Mouse (Mus musculus): ENCODE results near the gene Epb41l4b. TPM values are rescaled to one million over a fixed set of nuclear protein-coding genes. Genes with fewer than 3 reads are reported as not detected.
A peak's percentile ranks its signal among the peaks of the same experiment; 100 is the strongest.

Gene Epb41l4b
- total and polyA plus RNA-seq, 3 experiments, result 0.11 TPM; not detected in 2

GRCm38 (mm10) chr4:57065273-57065672 lies 78.0 kb downstream of the Epb41l4b start:
- Histone ChIP-seq H3K9me3 (replicated peaks) (peaks cover 65% of the 10 kb centered on the region), H3K36me3 (replicated peaks) (no peaks in the 10 kb centered on the region), H3K4me3 (ENCODE audit: low read depth, low read length) (no peak overlapping the region), H3K27me3 (ENCODE audit: insufficient read depth, low read length) (no peaks in the 10 kb centered on the region), H3K4me1 (ENCODE audit: insufficient read depth, low read depth, low read length) (no peaks in the 10 kb centered on the region)
- ATAC-seq (ENCODE audit: extremely low read depth, insufficient number of reproducible peaks, low FRiP score, poor library complexity, severe bottlenecking), result no peak
- no peak for DNase-seq (ENCODE audit: low spot score)
- TF ChIP-seq CTCF (IDR thresholded peaks at IDR 0.05; ENCODE audit: low read depth, low read length) (0 out of 2 replicates have a peak, but pooled peaks have one; percentile 20), POLR2AphosphoS5 (IDR thresholded peaks at IDR 0.05; ENCODE audit: insufficient replicate concordance, low read depth, low read length) (no peak)

- DNase-seq (ENCODE audit: low spot score), result no peak
- no peaks in the 10 kb centered on the region for H3K36me3 ChIP-seq (replicated peaks)
- H3K4me1 ChIP-seq (ENCODE audit: insufficient read depth, low read depth, low read length), result no peaks in the 10 kb centered on the region
- TF ChIP-seq TAL1 (conservative IDR thresholded peaks at IDR 0.05; ENCODE audit: low read depth, low read length) (no peak), POLR2AphosphoS5 (IDR thresholded peaks at IDR 0.05; ENCODE audit: insufficient replicate concordance, low read depth, low read length) (no peak), GATA2 (IDR thresholded peaks at IDR 0.05; ENCODE audit: borderline replicate concordance, low read depth, low read length) (no peak), CTCF (IDR thresholded peaks at IDR 0.05; ENCODE audit: low read depth, low read length) (no peak), GATA1 (IDR thresholded peaks at IDR 0.05; ENCODE audit: borderline replicate concordance, low read length) (no peak)
- no peak overlapping the region for H3K4me3 ChIP-seq (ENCODE audit: low read depth, low read length)
- H3K27me3 ChIP-seq (ENCODE audit: insufficient read depth, low read length), result no peaks in the 10 kb centered on the region
- no peak for ATAC-seq (ENCODE audit: extremely low read depth, insufficient number of reproducible peaks, low FRiP score, poor library complexity, severe bottlenecking)
- H3K9me3 ChIP-seq (replicated peaks), result peaks cover 69% of the 10 kb centered on the region
These were observed 78.4 kb downstream of the Epb41l4b start for GRCm38 (mm10) chr4:57064830-57065229.

- H3K27me3 ChIP-seq (ENCODE audit: insufficient read depth, low read length), result no peaks in the 10 kb centered on the region
- DNase-seq (ENCODE audit: low spot score), result no peak
- ATAC-seq (ENCODE audit: extremely low read depth, insufficient number of reproducible peaks, low FRiP score, poor library complexity, severe bottlenecking), result no peak
- no peak overlapping the region for H3K4me3 ChIP-seq (ENCODE audit: low read depth, low read length)
- H3K36me3 ChIP-seq (replicated peaks), result no peaks in the 10 kb centered on the region
- H3K9me3 ChIP-seq (replicated peaks), result peaks cover 65% of the 10 kb centered on the region
- no peaks in the 10 kb centered on the region for H3K4me1 ChIP-seq (ENCODE audit: insufficient read depth, low read depth, low read length)
- TF ChIP-seq GATA2 (IDR thresholded peaks at IDR 0.05; ENCODE audit: borderline replicate concordance, low read depth, low read length) (no peak), CTCF (IDR thresholded peaks at IDR 0.05; ENCODE audit: low read depth, low read length) (no peak), GATA1 (IDR thresholded peaks at IDR 0.05; ENCODE audit: borderline replicate concordance, low read length) (no peak), POLR2AphosphoS5 (IDR thresholded peaks at IDR 0.05; ENCODE audit: insufficient replicate concordance, low read depth, low read length) (no peak), TAL1 (conservative IDR thresholded peaks at IDR 0.05; ENCODE audit: low read depth, low read length) (no peak)
These were observed 82.9 kb downstream of the Epb41l4b start for GRCm38 (mm10) chr4:57060319-57060831.

- Histone ChIP-seq H3K27me3 (ENCODE audit: insufficient read depth, low read length) (no peaks in the 10 kb centered on the region), H3K9me3 (replicated peaks) (peaks cover 54% of the 10 kb centered on the region), H3K36me3 (replicated peaks) (no peaks in the 10 kb centered on the region), H3K4me1 (ENCODE audit: insufficient read depth, low read depth, low read length) (no peaks in the 10 kb centered on the region), H3K4me3 (ENCODE audit: low read depth, low read length) (no peak overlapping the region)
- TF ChIP-seq GATA2 (IDR thresholded peaks at IDR 0.05; ENCODE audit: borderline replicate concordance, low read depth, low read length) (no peak), TAL1 (conservative IDR thresholded peaks at IDR 0.05; ENCODE audit: low read depth, low read length) (no peak), CTCF (IDR thresholded peaks at IDR 0.05; ENCODE audit: low read depth, low read length) (no peak), POLR2AphosphoS5 (IDR thresholded peaks at IDR 0.05; ENCODE audit: insufficient replicate concordance, low read depth, low read length) (no peak), GATA1 (IDR thresholded peaks at IDR 0.05; ENCODE audit: borderline replicate concordance, low read length) (no peak)
- no peak for ATAC-seq (ENCODE audit: extremely low read depth, insufficient number of reproducible peaks, low FRiP score, poor library complexity, severe bottlenecking)
- no peak for DNase-seq (ENCODE audit: low spot score)
These were observed 84.6 kb downstream of the Epb41l4b start for GRCm38 (mm10) chr4:57058623-57059022.

- DNase-seq (ENCODE audit: low spot score) (no peak), ATAC-seq (ENCODE audit: extremely low read depth, insufficient number of reproducible peaks, low FRiP score, poor library complexity, severe bottlenecking) (no peak)
- no peak overlapping the region for H3K4me3 ChIP-seq (ENCODE audit: low read depth, low read length)
- TF ChIP-seq GATA1 (IDR thresholded peaks at IDR 0.05; ENCODE audit: borderline replicate concordance, low read length) (no peak), POLR2AphosphoS5 (IDR thresholded peaks at IDR 0.05; ENCODE audit: insufficient replicate concordance, low read depth, low read length) (no peak), GATA2 (IDR thresholded peaks at IDR 0.05; ENCODE audit: borderline replicate concordance, low read depth, low read length) (no peak), TAL1 (conservative IDR thresholded peaks at IDR 0.05; ENCODE audit: low read depth, low read length) (no peak), CTCF (IDR thresholded peaks at IDR 0.05; ENCODE audit: low read depth, low read length) (no peak)
- no peaks in the 10 kb centered on the region for H3K36me3 ChIP-seq (replicated peaks)
- H3K4me1 ChIP-seq (ENCODE audit: insufficient read depth, low read depth, low read length), result no peaks in the 10 kb centered on the region
- peaks cover 49% of the 10 kb centered on the region for H3K9me3 ChIP-seq (replicated peaks)
- H3K27me3 ChIP-seq (ENCODE audit: insufficient read depth, low read length), result no peaks in the 10 kb centered on the region
These were observed 85.6 kb downstream of the Epb41l4b start for GRCm38 (mm10) chr4:57057637-57058036.

- TF ChIP-seq CTCF (IDR thresholded peaks at IDR 0.05; ENCODE audit: low read depth, low read length), result no peak
- no peak for TF ChIP-seq GATA2 (IDR thresholded peaks at IDR 0.05; ENCODE audit: borderline replicate concordance, low read depth, low read length)
- no peak for TF ChIP-seq TAL1 (conservative IDR thresholded peaks at IDR 0.05; ENCODE audit: low read depth, low read length)
- TF ChIP-seq POLR2AphosphoS5 (IDR thresholded peaks at IDR 0.05; ENCODE audit: insufficient replicate concordance, low read depth, low read length), result no peak
- no peak overlapping the region for H3K4me3 ChIP-seq (ENCODE audit: low read depth, low read length)
- no peaks in the 10 kb centered on the region for H3K27me3 ChIP-seq (ENCODE audit: insufficient read depth, low read length)
- H3K4me1 ChIP-seq (ENCODE audit: insufficient read depth, low read depth, low read length), result no peaks in the 10 kb centered on the region
- peaks cover 43% of the 10 kb centered on the region for H3K9me3 ChIP-seq (replicated peaks)
- no peaks in the 10 kb centered on the region for H3K36me3 ChIP-seq (replicated peaks)
- DNase-seq (ENCODE audit: low spot score), result no peak
- no peak for ATAC-seq (ENCODE audit: extremely low read depth, insufficient number of reproducible peaks, low FRiP score, poor library complexity, severe bottlenecking)
These were observed 87.6 kb downstream of the Epb41l4b start for GRCm38 (mm10) chr4:57055635-57056034.

Data from G1E (cell line).